Mouse (Mus musculus) gastrocnemius, adult 18-20 months (tissue): ENCODE measurements around the gene Neurl2. TPM values are rescaled to one million over a fixed set of nuclear protein-coding genes. Genes with fewer than 3 reads are reported as not detected.
"Not testable (repeated sequence)": the region's sequence is repeated elsewhere in the genome, so short reads cannot be mapped to it uniquely, and the experiment has no call there.

Experiments
- DNase-seq: peaks from one replicate; pipeline ENCODE4 v3.0.0; 2021; ENCODE audit warnings: low spot score
- total RNA-seq, 2 experiments: library from RNA; stranded (reverse); gene quantifications; 2 replicates each; pipeline ENCODE4 v1.2.3; 2021

The Neurl2 gene
- total RNA-seq, 2 experiments from 2014 or later, result 37.2 to 41.0 TPM

DNA sequence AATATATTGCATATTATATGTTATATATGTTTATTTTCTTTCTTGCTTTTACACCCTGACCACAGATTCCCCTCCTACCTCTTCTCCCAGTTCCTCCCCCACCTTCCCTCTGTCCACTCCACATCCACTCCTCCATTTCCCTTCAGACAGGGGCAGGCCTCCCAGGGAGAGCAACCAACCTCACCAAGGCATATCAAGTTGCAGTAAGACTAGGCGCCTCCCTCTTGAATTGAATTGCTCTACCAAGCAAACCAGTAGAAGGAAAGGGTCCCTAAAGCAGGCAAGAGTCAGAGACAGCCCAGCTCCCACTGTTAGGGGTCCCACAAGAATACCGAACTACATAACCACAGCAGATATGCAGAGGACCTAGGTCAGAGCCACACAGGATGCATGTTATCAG, 25.9 kb upstream of the Neurl2 start:
- no peak for DNase-seq

DNA sequence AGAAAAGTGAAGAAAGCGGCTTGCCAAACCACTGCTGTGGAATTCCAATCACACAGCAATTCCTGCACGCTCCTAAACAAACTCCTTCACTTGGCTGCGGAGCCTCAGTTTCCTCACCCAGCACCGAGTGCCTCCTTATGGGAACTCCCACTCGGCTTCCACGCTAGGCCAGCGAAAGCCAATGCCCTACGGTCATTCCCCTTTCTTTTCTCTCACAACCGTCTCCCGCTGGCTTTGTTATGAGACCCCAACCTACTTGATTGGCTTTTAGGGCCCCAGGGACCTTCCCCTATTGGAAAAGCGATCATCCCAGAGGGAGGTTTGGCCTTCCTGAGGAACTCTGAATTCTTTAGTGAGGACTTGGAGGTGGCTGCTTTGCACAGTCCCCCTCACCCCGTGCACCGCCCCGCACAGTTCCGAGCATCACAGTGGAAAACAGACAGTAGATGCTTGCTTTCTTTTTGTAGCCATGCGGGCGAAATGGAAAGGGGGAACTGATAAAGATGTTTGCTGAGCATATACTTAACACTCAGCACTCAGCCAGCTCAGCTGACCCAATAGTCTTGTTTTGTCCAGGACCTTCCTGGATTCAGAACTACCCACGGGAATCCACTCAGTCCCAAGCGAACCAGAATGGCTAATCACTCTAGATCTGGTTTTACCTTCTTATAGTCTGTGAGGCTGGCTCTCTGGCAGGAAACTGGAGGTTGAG, 24.7 kb upstream of the Neurl2 start:
- DNase-seq, result no peak

DNA sequence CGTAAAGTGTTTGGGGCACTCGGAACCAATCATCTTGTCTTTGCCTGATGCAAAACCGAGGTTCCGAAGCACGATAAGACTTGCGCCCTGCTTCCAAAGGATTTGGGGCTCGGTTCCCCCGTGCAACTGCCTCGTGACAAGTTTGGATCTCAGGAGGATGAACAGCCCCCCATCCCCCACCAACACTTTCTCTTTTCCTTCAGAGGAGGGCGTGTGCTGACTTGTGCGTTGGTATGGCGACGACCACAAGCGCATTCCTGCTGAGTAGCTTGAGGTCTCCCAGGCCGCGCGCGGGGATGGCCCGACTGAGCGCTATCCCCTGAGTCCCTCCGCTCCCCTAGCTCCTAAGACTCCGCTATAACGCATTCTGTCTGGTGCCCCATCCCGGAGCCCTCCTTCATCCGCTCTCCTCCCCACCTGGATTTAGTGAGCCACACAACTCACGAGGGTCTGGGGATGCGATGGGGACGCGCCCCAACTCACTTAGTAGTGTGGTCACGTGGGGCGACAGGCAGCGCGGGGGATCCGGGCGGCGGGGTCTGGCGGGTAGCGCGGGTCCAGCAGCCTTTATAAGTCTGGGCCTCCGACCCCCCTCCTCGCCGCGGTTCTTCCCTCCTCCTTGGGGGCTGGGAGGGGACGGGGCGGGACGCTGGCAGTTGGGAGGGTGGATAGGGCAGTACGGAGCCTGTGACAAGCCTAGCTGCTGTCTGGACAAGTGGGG, 24.0 kb upstream of the Neurl2 start, which contains the start of gene Pltp:
Gene Pltp (minus strand): TSS at position 611 of the 721 bp plus-strand sequence.
- DNase-seq, result no peak

DNA sequence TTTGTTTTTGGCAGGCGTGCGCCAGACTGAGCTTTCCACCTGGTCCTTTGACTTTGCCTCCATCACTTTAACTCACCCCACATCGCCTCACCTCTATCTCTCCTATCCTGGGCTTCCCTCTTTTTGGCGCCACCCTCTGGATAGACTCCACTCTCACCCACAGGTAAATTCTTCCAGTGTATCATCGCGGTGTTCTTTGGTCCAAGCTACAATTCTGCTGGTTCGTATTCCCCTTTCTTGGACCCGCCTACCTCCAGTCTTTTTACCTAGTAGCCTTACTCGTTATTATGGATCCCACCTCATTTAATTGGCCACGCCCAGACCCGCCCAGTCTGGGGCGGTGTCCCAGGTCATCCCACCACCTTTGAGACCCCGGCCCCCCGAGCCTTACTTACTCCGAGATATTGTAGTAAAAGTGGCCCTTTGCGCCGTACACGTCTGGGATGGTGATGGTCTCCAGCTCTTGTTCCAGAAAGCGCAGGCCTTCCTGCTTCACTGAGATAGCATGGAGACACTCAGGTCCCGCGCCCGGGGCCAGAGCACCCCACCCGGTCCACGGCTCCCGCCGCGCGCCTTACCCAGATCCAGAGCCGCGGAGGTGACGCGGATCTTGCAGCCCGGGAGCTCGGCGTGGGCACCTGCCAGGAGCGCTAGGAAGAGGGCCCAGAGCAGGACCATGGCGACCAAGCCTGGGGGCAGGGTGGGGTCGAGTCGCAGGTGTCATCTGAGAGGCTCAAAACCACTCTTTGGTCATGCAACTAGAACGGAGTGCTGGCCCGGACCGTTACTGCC, 23.2 kb upstream of the Neurl2 start:
- no peak for DNase-seq

DNA sequence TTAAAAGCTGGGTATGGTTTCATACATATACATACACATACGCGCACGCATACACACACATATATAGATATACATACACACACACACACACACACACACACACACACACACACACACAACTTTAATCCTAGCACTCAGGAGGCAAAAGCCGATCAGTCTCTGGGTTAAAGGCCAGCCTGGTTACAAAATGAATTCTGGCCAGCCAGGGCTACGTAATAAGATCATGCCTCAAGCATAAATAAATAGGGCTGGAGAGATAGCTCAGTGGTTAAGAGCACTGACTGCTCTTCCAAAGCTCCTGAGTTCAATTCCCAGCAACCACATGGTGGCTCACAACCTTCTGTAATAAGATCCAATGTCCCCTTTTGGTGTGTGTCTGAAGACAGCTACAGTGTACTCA, 22.3 kb upstream of the Neurl2 start:
- not testable (repeated sequence) for DNase-seq

DNA sequence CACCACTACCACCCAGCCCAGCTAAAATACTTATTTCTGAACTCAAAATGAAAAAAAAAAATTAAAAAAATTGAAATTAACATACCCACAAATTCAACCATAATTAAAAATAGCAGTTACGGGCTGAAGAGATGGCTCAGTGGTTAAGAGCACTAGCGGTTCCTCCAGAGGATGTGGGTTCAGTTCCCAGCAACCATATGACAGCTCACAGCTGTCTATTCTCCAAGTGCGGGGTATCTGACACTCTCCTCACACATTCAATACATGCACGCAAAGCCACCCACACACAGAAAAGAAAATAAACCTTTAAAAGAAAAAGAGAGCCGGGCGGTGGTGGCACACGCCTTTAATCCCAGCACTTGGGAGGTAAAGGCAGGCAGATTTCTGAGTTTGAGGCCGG, 16.8 kb upstream of the Neurl2 start:
- no peak for DNase-seq

DNA sequence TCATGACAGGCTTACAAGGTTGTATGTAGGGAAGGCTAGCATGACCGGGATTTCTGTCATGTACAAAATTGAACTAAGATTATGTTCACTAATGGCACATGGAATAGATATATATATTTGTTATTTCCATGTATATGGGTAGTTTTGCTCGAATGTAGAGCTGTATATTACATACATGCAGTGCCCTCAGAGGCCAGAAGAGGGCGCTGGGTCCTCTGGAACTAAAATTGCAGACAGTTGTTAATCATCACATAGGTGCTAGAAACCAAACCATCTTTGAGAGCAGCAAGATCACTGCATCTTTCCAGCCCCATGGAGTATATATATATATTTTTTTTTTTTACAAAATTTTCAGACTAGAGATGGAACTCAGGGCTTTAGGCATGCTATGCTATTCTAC, 12.5 kb upstream of the Neurl2 start:
- no peak for DNase-seq

DNA sequence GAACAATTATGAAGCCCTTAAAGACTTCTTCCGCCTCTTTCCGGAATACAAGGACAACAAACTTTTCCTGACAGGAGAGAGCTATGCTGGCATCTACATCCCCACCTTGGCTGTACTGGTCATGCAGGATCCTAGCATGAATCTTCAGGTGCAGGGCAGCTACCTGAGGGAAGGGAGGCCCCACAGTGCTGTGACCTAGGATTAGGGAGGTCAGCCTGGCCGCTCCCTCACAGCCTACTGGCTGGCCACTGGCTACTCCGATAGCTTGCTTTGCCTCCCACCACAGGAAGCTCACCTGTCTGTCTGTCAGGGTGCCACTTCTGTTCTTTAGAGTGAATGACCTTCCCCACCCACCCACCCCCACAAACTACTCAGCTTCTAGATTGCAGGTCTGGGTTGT, 1.9 kb upstream of the Neurl2 start:
- DNase-seq, result no peak

DNA sequence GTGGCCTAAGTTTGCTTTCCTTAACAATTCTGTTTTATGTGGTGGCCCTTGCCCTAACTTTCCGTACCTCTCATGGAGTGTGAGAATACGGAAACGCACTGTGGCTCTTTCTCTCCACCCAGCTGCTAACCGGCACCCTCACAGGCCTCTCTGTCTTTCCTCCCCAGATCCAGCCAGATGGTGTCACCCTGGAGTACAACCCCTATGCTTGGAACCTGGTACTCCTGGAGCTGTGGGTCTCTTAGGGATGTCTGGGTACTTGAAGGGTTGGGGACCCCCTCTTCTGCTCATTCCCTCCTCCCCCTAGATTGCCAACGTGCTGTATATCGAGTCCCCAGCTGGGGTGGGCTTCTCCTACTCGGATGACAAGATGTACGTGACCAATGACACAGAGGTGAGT, 1.3 kb upstream of the Neurl2 start:
- DNase-seq, result peak; percentile 13

DNA sequence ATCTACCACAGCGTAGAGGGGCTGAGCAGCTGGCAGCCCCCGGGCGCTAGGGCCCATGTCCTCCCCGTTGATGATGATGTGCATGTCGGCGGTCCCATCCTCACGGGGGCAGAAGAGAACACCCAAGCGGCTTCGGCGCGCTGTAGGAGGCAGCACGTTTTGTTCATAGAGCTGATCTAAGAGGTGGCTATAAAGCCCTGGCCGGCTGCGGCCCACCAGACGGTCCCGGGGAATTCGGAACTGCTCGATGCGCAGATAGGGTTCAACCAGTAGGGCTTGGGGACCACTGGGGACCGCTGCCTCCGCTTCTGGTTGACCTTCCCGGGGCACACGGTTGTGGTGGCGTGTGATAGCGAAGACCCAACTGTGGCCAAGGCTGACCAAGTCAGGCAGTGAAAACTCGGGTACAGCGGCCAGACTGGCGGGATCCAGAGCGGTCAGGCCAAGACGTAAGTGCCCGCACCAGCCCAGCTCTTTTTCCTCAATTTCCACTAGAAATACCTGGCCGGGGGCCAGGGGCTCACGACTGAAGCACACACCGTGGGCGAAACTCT, 431 bp downstream of the Neurl2 start, which contains the start of gene Ctsa:
Gene Ctsa (plus strand): TSS at position 126 of the 554 bp plus-strand sequence.
- peak; percentile 83 for DNase-seq

DNA sequence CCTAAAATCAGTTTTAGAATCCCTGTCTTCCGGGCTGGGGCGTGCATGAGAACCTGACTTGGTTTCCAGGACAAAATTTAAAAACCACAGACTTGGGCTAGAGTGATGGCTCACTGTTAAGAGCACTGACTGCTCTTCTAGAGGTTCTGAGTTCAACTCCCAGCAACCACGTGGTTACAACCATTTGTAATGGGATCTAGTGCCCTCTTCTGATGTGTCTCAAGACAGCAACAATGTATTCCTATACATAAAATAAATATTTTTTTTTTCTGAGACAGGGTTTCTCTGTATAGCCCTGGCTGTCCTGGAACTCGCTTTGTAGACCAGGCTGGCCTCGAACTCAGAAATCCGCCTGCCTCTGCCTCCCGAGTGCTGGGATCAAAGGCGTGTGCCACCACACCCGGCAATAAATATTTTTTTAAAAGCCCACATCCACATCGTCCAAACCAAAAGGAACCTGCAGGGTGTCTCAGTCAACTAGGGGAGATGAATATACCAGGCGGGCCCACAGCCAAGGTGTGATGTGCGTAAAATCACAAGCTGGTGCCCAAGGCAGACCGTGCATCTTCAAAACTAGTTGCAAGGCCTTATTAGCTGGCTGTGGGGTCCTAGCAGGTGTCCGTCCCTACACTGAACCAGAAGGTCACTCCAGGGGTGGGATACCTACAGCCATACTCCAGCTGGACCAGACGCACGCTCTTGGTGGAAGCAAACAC, 1.1 kb downstream of the Neurl2 start:
- peak; percentile 10 for DNase-seq

DNA sequence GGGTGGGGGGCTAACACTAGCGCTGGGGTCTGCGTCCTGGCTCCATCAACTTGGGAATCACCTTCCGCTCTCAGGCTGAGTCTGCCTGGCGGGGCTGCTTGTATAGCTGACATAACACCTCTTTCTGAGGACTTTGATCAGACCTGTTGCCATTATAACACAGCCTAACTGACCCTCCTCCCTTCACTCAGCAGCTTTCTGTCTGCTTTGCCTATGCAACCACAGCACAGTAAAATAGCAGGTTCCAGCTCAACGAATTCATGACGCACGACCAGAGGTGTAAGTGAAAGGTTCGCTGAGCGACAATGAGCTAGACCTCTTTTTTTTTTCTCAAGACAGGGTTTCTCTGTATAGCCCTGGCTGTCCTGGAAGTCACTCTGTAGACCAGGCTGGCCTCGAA, 2.2 kb downstream of the Neurl2 start:
- DNase-seq, result no peak

DNA sequence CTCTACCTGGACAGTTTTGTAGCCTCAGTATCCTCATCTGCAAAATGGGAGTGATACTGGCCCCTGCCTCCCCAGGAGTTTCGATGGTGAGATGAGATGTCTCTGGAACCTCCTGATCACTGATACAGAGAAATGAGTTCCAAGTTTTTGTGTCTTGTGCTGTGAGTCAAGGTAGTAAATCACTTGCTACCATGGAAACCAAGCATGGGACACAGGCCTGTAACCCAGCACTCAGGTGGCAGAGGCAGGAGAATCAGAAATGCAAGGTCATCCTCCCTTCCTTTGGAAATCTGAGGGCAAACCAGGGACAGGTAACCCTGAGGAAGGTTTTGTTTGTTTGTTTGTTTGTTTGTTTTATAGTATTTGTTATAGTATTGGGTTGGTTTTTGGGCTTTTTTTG, 4.2 kb downstream of the Neurl2 start:
- no peak for DNase-seq

DNA sequence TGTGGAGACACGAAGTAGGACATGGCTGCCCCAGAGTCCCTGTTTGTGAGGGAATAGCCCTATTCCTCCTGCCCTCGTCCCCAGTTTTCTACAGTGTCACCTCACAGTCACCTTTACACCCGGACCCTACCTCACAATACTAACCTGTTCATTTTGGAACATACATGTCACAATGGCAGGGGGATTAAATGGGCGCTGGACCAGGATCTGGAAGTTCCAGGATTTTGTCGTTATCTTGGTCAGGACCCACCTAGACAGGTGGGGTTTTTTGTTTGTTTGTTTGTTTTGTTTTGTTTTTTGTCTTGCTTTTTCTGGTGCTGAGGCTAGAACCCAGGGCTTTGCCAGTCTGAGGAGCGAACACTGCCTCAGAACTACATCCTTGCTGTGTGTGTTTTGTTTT, 4.8 kb downstream of the Neurl2 start, which contains the start of gene Spata25:
Gene Spata25 (minus strand): TSS at position 101 of the 400 bp plus-strand sequence.
- DNase-seq, result no peak

DNA sequence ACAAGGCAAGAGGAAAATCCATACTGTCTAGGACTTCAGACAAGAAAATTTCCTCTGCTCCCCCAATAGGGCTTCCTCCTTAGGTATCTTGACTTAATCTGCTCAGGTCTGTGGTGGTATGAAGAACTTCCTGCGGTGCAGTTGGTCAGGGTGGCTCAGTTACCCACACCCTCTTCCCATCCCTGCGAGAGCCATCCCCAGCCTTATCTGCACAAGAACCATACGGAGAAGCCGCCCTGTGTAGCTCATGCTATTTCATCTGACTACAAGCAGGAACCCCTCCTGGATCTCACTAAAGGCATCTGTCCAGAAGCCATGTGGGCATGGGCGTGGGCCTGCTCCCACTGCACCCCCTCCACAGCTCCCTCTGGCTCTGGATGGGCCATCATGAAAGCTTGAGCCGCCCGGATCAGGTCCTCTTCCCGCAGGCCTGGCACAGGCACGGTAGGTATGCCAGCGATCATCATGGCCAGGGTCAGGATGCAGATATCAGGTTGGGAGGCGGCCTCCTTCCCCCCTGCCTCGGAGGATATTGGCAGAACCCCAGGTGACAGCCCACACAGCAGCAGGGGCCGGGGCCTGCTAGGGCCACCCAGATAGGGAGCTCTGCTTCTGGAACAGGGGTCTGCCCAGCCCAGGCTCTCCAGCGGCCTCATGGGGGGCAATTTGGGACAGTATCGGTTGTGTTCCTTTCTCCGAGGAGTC, 6.0 kb downstream of the Neurl2 start:
- DNase-seq, result no peak

DNA sequence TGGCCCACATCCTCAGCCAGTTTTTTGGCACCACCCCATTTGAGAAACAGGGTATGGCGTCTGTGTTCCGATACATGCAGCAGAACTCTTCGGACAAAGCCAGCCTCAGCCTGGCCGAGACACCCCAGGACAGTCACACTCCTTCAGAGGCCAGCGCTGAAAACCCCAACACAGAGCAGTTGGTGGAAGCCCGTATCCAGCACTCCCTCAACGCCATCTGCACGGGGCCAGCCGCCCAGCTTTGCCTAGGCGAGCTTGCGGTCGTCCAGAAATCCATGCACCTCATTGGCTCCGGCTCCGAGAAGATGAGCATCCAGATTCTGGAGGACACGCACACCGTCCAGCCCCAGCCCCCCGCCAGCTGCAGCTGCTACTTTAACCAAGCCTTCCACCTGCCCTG, 7.7 kb downstream of the Neurl2 start:
- DNase-seq, result no peak

DNA sequence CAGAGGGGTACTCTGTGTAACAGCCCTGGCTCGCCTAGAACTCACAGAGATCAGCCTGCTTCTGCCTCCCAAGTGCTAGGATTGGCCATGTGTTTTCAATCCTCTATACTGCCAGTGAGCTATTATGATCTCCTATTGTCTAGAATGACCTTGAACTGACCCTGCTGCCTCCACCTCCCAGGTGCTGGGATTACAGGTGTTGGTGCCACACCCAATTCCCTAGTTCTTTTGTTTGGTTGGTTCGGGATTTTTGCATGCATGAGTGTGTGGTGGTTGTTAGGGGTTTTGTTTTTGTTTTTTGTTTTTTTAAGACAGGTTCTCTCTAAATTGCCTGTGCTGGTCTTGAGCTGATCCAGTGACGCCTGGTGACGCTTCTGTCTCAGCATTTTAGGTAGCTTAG, 9.3 kb downstream of the Neurl2 start:
- no peak for DNase-seq

DNA sequence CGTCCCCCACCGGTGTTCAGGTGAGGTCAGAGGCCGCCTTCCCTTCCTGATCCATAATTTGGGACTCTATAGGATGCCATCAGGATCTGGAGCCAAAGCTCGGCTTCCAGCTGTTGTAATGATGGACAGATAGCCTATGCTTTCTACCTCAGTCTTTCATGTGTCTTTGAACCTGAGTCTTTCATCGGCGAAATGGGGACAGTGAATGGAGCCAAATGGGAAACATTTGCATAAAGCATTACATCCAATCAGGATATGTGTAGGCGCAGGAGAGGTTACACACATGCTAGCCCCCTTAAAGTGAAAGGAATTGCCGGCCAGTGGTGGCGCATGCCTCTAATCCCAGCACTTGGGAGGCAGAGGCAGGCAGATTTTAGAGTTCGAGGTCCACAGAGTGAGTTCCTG, 10.1 kb downstream of the Neurl2 start:
- no peak for DNase-seq

DNA sequence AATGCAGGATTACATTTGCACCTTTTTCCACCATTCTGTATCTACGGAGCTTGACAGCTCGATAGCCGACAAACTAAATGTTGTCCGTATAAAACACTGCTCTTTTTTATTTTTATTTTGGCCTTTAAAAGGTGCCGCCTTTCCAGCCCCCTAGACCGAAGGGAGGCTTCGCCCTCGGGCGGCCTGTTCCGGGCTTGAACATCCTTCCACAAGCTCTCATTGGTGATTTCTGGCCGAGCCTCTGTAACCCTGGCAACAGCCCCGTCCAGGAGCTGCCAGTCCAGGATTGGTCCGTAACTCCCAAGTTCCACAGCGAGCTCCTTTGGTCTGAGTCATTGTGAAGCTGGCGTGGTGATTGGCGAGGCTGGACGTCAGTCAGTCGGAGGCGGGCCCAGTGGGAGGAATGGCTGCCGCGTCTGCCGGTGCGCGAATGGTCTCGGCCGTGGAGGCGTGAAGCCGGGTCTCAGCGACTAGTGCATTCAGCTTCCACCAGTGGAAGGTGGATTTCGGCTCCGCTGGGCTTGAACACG, 10.6 kb downstream of the Neurl2 start, which contains the start of gene Zswim1:
Gene Zswim1 (plus strand): TSS at position 51 of the 530 bp plus-strand sequence.
- peak; percentile 100 for DNase-seq

DNA sequence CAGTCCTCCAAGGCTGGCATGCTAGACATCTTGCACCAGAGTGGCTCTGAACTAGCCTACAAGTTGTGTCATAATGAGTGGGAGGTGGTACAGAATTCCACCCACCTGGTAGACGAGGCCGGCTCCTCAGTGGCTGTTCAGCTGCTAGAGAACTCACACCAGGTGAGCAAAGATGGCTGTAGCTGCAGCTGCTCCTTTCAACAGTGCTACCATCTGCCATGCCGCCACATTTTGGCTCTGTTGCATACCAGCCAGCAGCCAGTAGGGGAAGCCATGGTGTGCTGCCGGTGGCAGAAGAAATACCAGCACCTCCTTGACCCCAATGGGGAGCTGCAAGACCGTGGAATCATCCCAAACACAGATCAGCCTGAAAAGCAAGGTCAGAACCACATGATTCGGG, 12.2 kb downstream of the Neurl2 start:
- DNase-seq, result no peak
